Mouse (Mus musculus) hindbrain, embryonic 13.5 days (tissue): ENCODE data around the gene Anapc11. TPM values are rescaled to one million over a fixed set of nuclear protein-coding genes. Genes with fewer than 3 reads are reported as not detected.
"Not testable (repeated sequence)": the region's sequence is repeated elsewhere in the genome, so short reads cannot be mapped to it uniquely, and the experiment has no call there.

Experiments
- ATAC-seq: fragments of 200-750 bp; cut with Nextera tagmentation; 2 replicates; pipeline ENCODE4 v1.8.0; 2017; ENCODE audit warnings: moderate TSS enrichment; ENCODE audit not compliant: low FRiP score
- H3K27ac ChIP-seq: fragments of 300-500 bp; sonication (generic); 2 replicates; pipeline ENCODE4 v1.5.1; 2015; ENCODE audit warnings: inconsistent platforms, mild to moderate bottlenecking, moderate library complexity
- H3K27me3 ChIP-seq: fragments of 300-500 bp; sonication (generic); 2 replicates; pipeline ENCODE4 v1.6.1; 2015; ENCODE audit warnings: mild to moderate bottlenecking, inconsistent platforms
- H3K36me3 ChIP-seq: fragments of 300-500 bp; sonication (generic); 2 replicates; pipeline ENCODE4 v1.6.1; 2015; ENCODE audit warnings: mild to moderate bottlenecking, inconsistent platforms
- H3K4me1 ChIP-seq: fragments of 300-500 bp; sonication (generic); replicated peaks from 2 replicates; pipeline ENCODE4 v1.6.1; 2015; ENCODE audit warnings: inconsistent platforms
- H3K4me2 ChIP-seq: fragments of 300-500 bp; sonication (generic); 2 replicates; pipeline ENCODE4 v1.6.1; 2015; ENCODE audit warnings: inconsistent platforms, mild to moderate bottlenecking, moderate library complexity
- H3K4me3 ChIP-seq: fragments of 300-500 bp; sonication (generic); 2 replicates; pipeline ENCODE4 v1.5.1; 2015; ENCODE audit warnings: mild to moderate bottlenecking, inconsistent platforms
- H3K9ac ChIP-seq: fragments of 300-500 bp; sonication (generic); 2 replicates; pipeline ENCODE4 v1.6.1; 2015; ENCODE audit warnings: mild to moderate bottlenecking, inconsistent platforms
- H3K9me3 ChIP-seq: fragments of 300-500 bp; sonication (generic); 2 replicates; pipeline ENCODE4 v1.6.1; 2016; ENCODE audit warnings: inconsistent platforms
- WGBS: fragments of 180-500 bp; shearing (Covaris S2); methylation state at CpG from one replicate; pipeline ENCODE4 v1.1.7; 2015; 5-methylcytosine and 5-hydroxymethylcytosine counted together
- polyA plus RNA-seq: library from polyadenylated mRNA; unstranded; fragments of >200 nt; fragmentation: Nextera tagmentation; extraction: Ambion mirVana; gene quantifications from 2 replicates; pipeline ENCODE4 v1.2.1, GENCODE M21; 2015

The Anapc11 gene
- 179 and 192 TPM in 2 replicates for polyA plus RNA-seq

- H3K4me1 ChIP-seq, result peaks cover 28% of the 10 kb centered on the region
- H3K36me3 ChIP-seq, result peaks cover 63% of the 10 kb centered on the region
- H3K9ac ChIP-seq, result peak within 1 kb of the TSS; percentile 99
- peak; percentile 98 for ATAC-seq
- peak within 1 kb of the TSS; percentile 92 for H3K27ac ChIP-seq
- no peaks in the 10 kb centered on the region for H3K27me3 ChIP-seq
- under 1% methylated on average over 88 of the region's 88 CpGs for WGBS
- H3K4me2 ChIP-seq, result peak within 1 kb of the TSS; percentile 96
- H3K4me3 ChIP-seq, result peak within 1 kb of the TSS; percentile 100
- H3K9me3 ChIP-seq, result no peaks in the 10 kb centered on the region
Measured at GRCm38 (mm10) chr11:120598283-120598989, at the start of gene Anapc11, which contains the start of gene Alyref. Anapc11 (plus strand) TSS chr11:120598421. Alyref (minus strand) TSS chr11:120598365.

DNA sequence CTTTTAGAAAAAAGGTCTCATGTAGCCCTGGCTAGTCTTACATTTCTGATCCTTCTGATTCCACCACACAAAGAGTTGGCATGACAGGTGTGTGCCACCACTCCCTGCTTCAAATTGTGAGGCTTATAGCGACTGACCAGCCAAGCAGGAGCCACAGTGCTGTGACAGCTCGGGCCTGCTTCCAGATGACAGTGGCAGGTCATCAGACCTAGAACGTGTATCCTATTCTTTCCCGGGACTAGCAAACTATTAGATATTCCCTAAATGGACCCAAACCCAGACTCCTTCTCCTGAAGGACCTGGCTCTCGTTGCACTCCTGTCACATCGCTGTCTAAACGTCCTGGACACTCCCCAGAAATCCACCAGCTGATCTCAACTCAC is 49.4 kb upstream of the Anapc11 start:
- H3K4me1 ChIP-seq, result peaks cover 35% of the 10 kb centered on the region
- H3K27ac ChIP-seq, result peak overlapping the region; percentile 90
- peak overlapping the region; percentile 95 for H3K4me2 ChIP-seq
- peaks cover 28% of the 10 kb centered on the region for H3K36me3 ChIP-seq
- peak overlapping the region; percentile 98 for H3K9ac ChIP-seq
- H3K4me3 ChIP-seq, result peak overlapping the region; percentile 98
- no peaks in the 10 kb centered on the region for H3K9me3 ChIP-seq
- no peaks in the 10 kb centered on the region for H3K27me3 ChIP-seq
- WGBS, result 29% methylated on average over 7 of the region's 7 CpGs
- ATAC-seq, result no peak

DNA sequence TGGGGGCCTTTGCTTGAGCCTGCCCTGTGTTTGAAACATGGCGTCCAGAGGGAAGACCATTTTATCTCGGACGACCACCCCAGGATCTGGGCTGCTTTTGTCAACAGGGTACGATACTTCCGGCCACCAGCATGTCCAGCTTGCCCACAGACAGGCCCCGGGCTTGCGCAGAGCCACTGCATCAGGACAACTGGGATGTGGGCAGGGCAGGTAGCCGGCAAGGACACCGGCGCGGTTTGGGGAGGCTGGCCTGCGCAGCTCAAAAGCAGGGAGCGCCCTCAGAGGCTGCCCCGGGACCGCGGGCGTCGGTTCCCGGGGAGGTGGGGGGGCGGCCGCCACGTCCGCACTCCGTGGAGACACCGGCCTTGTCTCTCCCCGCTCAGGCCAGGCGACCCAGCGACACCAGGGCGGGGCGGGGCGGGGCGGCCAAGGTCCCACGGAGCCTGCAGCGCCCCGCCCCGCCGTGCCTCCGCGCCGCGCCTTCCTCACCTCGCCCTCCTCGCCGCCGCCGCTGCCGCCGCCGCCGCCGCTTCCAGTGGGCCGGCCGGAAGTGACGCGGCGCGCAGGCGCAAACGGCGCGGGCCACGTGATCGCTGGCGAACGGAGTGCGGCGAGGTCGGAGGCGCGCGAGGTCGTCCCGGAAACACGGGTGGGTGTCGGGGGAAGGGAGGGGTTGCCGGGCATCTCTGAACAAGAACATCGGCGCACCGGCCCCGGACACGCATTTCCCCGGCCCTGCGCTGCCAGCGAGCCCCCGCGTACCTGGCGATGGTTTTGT is 48.9 kb upstream of the Anapc11 start, which contains the start of gene Mcrip1:
Gene Mcrip1, minus strand, starts transcription at position 560 of the 778 bp plus-strand sequence.
- Histone ChIP-seq H3K9me3 (no peaks in the 10 kb centered on the region), H3K4me2 (peak within 1 kb of the TSS; percentile 95), H3K27me3 (no peaks in the 10 kb centered on the region), H3K4me3 (peak within 1 kb of the TSS; percentile 98), H3K36me3 (peaks cover 22% of the 10 kb centered on the region), H3K9ac (peak within 1 kb of the TSS; percentile 98), H3K4me1 (peaks cover 35% of the 10 kb centered on the region), H3K27ac (peak within 1 kb of the TSS; percentile 90)
- peak; percentile 85 for ATAC-seq
- WGBS, result 1% methylated on average over 45 of the region's 87 CpGs

GRCm38 (mm10) chr11:120549986-120550809 is 48.0 kb upstream of the Anapc11 start:
- Histone ChIP-seq H3K27ac (peak overlapping the region; percentile 90), H3K9ac (peak overlapping the region; percentile 98), H3K9me3 (no peaks in the 10 kb centered on the region), H3K4me2 (peak overlapping the region; percentile 95), H3K4me3 (peak overlapping the region; percentile 98), H3K27me3 (no peaks in the 10 kb centered on the region), H3K4me1 (peaks cover 35% of the 10 kb centered on the region), H3K36me3 (peaks cover 13% of the 10 kb centered on the region; the same call in 1 of the 2 replicates)
- peak; percentile 34; the same call in 1 of the 2 replicates for ATAC-seq
- WGBS, result 74% methylated on average over 11 of the region's 11 CpGs

DNA sequence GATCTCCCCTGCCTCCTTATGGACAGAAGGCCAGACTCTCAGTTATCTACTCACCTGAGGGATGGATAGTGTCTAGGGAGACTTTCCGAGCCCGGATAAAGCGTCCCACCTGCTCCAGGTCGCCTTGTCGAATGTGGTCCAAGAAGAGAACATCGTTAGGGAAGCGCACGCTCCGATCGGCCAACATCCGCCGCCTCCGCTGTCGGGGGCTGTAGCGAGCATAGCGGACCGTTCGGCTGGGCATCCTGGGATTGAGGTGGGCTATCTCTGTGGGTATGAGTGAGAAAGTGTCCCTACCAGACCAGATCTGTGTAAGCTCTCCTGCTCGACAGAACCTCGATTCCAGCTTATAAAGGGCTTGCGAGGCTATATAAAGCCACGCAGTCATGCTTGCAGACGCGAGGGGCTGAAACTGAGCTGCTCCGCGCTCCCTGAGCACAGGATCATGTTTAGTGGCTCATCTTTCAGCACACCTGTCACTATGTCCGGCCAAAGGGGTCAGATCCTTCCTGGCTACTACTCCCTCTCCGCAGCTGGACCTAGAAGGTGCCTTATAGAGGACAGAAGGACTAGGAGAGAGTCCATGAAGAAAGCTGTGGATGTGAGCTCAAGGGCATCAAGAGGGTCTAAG is 47.3 kb upstream of the Anapc11 start, which contains the start of gene Ppp1r27:
Gene Ppp1r27, minus strand, starts transcription at position 323 of the 631 bp plus-strand sequence.
- Histone ChIP-seq H3K9ac (peak within 1 kb of the TSS; percentile 98), H3K27ac (peak within 1 kb of the TSS; percentile 90), H3K9me3 (no peaks in the 10 kb centered on the region), H3K27me3 (no peaks in the 10 kb centered on the region), H3K4me2 (peak within 1 kb of the TSS; percentile 95), H3K4me1 (peaks cover 31% of the 10 kb centered on the region), H3K4me3 (peak within 1 kb of the TSS; percentile 98), H3K36me3 (peaks cover 8% of the 10 kb centered on the region; the same call in 1 of the 2 replicates)
- WGBS, result 94% methylated on average over 28 of the region's 28 CpGs
- ATAC-seq, result no peak

DNA sequence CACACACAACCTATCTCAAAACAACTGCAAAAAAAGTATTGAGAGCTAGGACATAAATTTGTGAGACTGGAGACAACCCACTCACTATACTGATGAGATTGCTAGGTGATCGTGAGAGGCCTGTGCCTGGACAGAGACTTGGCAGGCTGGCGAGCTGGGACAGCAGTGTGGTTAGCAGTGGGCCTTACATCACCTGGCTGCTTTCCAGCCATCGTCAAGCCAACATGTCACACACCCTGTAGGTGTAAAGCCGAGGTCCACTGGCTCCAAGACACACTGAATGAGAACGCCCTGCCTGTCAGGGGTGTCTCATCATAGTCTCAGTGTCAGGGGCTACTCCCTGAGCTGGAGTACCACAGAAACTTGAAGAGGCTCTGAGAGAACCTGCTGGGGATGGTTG is 45.5 kb upstream of the Anapc11 start:
- ATAC-seq, result no peak
- Histone ChIP-seq H3K4me1 (peaks cover 21% of the 10 kb centered on the region), H3K36me3 (no peaks in the 10 kb centered on the region), H3K9ac (no peak overlapping the region), H3K27me3 (no peaks in the 10 kb centered on the region), H3K27ac (no peak overlapping the region), H3K9me3 (peaks cover 4% of the 10 kb centered on the region; the same call in 1 of the 2 replicates), H3K4me2 (no peak overlapping the region), H3K4me3 (no peak overlapping the region)
- WGBS, result 90% methylated on average over 5 of the region's 5 CpGs

DNA sequence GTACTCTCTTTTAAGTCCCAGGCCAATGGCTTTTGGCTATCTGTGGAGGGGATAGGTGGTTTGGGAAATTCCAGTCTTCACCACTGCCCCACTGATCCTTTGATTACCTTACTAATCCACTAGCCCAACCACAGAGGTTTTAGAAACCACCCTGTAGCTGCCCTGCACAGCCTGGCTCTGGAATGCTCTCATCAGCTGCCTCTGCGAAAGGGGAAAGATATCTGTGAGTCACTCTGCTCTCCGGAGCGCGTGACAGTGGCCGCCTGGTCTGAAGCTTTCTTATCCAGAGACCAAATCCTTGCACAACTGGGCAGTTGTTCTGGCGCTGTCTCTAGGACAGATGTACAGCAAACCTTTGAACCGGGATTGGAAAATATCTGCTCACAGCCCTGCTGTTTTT is 43.4 kb upstream of the Anapc11 start:
- ATAC-seq, result no peak
- no peak overlapping the region for H3K4me3 ChIP-seq
- H3K4me2 ChIP-seq, result no peak overlapping the region
- no peak overlapping the region for H3K9ac ChIP-seq
- H3K27me3 ChIP-seq, result no peaks in the 10 kb centered on the region
- no peak overlapping the region for H3K27ac ChIP-seq
- peaks cover 12% of the 10 kb centered on the region for H3K36me3 ChIP-seq
- H3K9me3 ChIP-seq, result peaks cover 4% of the 10 kb centered on the region; the same call in 1 of the 2 replicates
- H3K4me1 ChIP-seq, result peaks cover 8% of the 10 kb centered on the region
- 91% methylated on average over 7 of the region's 7 CpGs for WGBS

- peaks cover 4% of the 10 kb centered on the region; the same call in 1 of the 2 replicates for H3K9me3 ChIP-seq
- H3K27me3 ChIP-seq, result no peaks in the 10 kb centered on the region
- peaks cover 16% of the 10 kb centered on the region for H3K36me3 ChIP-seq
- no peak overlapping the region for H3K4me2 ChIP-seq
- WGBS, result 87% methylated on average over 2 of the region's 2 CpGs
- no peak overlapping the region for H3K9ac ChIP-seq
- H3K27ac ChIP-seq, result no peak overlapping the region
- ATAC-seq, result no peak
- no peak overlapping the region for H3K4me3 ChIP-seq
- H3K4me1 ChIP-seq, result peaks cover 3% of the 10 kb centered on the region
Measured at GRCm38 (mm10) chr11:120555260-120555659, 43.0 kb upstream of the Anapc11 start.

- not testable (repeated sequence) for H3K9me3 ChIP-seq, H3K4me2 ChIP-seq, H3K27ac ChIP-seq, H3K9ac ChIP-seq, ATAC-seq, H3K4me1 ChIP-seq, H3K27me3 ChIP-seq, H3K4me3 ChIP-seq
- H3K36me3 ChIP-seq, result peaks cover 52% of the 10 kb centered on the region
- 89% methylated on average over 6 of the region's 6 CpGs for WGBS
Measured at GRCm38 (mm10) chr11:120558843-120559242, 39.4 kb upstream of the Anapc11 start.

GRCm38 (mm10) chr11:120560952-120561728 is 37.1 kb upstream of the Anapc11 start:
- Histone ChIP-seq H3K9me3 (peaks cover 4% of the 10 kb centered on the region; the same call in 1 of the 2 replicates), H3K4me3 (no peak overlapping the region), H3K9ac (no peak overlapping the region), H3K4me2 (no peak overlapping the region), H3K4me1 (no peaks in the 10 kb centered on the region), H3K36me3 (peaks cover 74% of the 10 kb centered on the region), H3K27me3 (no peaks in the 10 kb centered on the region), H3K27ac (no peak overlapping the region)
- ATAC-seq, result no peak
- WGBS, result 92% methylated on average over 13 of the region's 13 CpGs

DNA sequence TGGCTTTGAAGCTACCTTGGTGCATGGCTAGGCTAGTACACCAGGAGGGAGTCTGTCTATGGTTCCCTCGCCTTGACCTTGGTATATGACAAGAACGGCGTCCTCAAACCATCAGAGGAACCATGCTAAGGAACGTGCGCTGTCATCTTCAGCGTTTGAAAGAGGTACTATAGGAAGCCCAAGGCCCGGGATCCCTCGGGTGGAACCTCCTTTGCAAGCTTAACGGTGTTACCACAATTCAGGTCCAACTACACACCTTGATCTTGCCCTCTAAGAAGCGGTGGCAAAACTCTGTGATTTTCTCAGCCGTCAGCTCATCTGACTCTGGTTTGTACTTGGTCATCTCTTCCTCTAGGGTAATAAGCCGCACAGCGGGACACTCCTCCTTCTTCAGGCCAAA is 35.3 kb upstream of the Anapc11 start:
- no peaks in the 10 kb centered on the region for H3K4me1 ChIP-seq
- no peak overlapping the region for H3K4me2 ChIP-seq
- H3K9ac ChIP-seq, result no peak overlapping the region
- H3K27ac ChIP-seq, result no peak overlapping the region
- H3K36me3 ChIP-seq, result peaks cover 92% of the 10 kb centered on the region
- ATAC-seq, result no peak
- no peaks in the 10 kb centered on the region for H3K27me3 ChIP-seq
- H3K4me3 ChIP-seq, result no peak overlapping the region
- 96% methylated on average over 13 of the region's 13 CpGs for WGBS
- H3K9me3 ChIP-seq, result no peaks in the 10 kb centered on the region
